Mouse (Mus musculus) T-helper 1 cell (primary cell): ENCODE measurements around the gene Kcnh3.
"Not testable (repeated sequence)": the region's sequence is repeated elsewhere in the genome, so short reads cannot be mapped to it uniquely, and the experiment has no call there.

Experiments
- in situ Hi-C: fragments of 300-600 bp; cut with MboI, MseI; formaldehyde crosslinking; loops from one replicate; pipeline ENCODE4 v1.15.1; 2025; ENCODE audit warnings: high pct_unique_total_duplicates

Gene Kcnh3

GRCm38 (mm10) chr15:99238006-99238405, 13.3 kb downstream of the Kcnh3 start:
- in situ Hi-C loops = no loop called here

- in situ Hi-C loops = loop anchor here (10.0 kb wide), 1 partner anchor 305 kb away; the partner anchor contains the start of gene Tuba1b
These were observed 15.5 kb downstream of the Kcnh3 start for GRCm38 (mm10) chr15:99240129-99240528.

GRCm38 (mm10) chr15:99241249-99241648, 16.6 kb downstream of the Kcnh3 start:
- in situ Hi-C loops = loop anchor here (10.0 kb wide), 1 partner anchor 306 kb away; the partner anchor contains the start of gene Tuba1b

GRCm38 (mm10) chr15:99242045-99242444, 17.4 kb downstream of the Kcnh3 start:
- in situ Hi-C loops = loop anchor here (10.0 kb wide), 1 partner anchor 307 kb away; the partner anchor contains the start of gene Tuba1b

GRCm38 (mm10) chr15:99246736-99247135, 22.1 kb downstream of the Kcnh3 start:
- in situ Hi-C loops = loop anchor here (10.0 kb wide), 1 partner anchor 312 kb away; the partner anchor contains the start of gene Tuba1b

GRCm38 (mm10) chr15:99248972-99249371, 24.3 kb downstream of the Kcnh3 start:
- in situ Hi-C loops = loop anchor here (10.0 kb wide), 1 partner anchor 314 kb away; the partner anchor contains the start of gene Tuba1b

GRCm38 (mm10) chr15:99249938-99250337, 25.3 kb downstream of the Kcnh3 start:
- in situ Hi-C loops = loop anchor here (10.0 kb wide), 1 partner anchor 315 kb away; the partner anchor contains the start of gene Tuba1b

- in situ Hi-C loops = not testable (repeated sequence)
These were observed 26.4 kb downstream of the Kcnh3 start for GRCm38 (mm10) chr15:99251111-99251510.

GRCm38 (mm10) chr15:99251626-99252380, 27.1 kb downstream of the Kcnh3 start, which contains the start of gene Mcrs1:
Gene Mcrs1, minus strand, starts transcription at chr15:99251961.
- in situ Hi-C loops = no loop called here

GRCm38 (mm10) chr15:99252381-99253174, 27.9 kb downstream of the Kcnh3 start:
- in situ Hi-C loops = no loop called here

GRCm38 (mm10) chr15:99253175-99253479, 28.5 kb downstream of the Kcnh3 start:
- in situ Hi-C loops = not testable (repeated sequence)

- in situ Hi-C loops = no loop called here
These were observed 29.1 kb downstream of the Kcnh3 start for GRCm38 (mm10) chr15:99253772-99254171.

GRCm38 (mm10) chr15:99254477-99255005, 29.9 kb downstream of the Kcnh3 start:
- in situ Hi-C loops = no loop called here

GRCm38 (mm10) chr15:99255241-99255749, 30.6 kb downstream of the Kcnh3 start:
- in situ Hi-C loops = no loop called here

- in situ Hi-C loops = no loop called here
These were observed 34.6 kb downstream of the Kcnh3 start for GRCm38 (mm10) chr15:99259167-99259729.

- in situ Hi-C loops = no loop called here
These were observed 35.1 kb downstream of the Kcnh3 start for GRCm38 (mm10) chr15:99259730-99260252.

GRCm38 (mm10) chr15:99262702-99263101, 38.0 kb downstream of the Kcnh3 start:
- in situ Hi-C loops = no loop called here

- in situ Hi-C loops = no loop called here
These were observed 39.7 kb downstream of the Kcnh3 start for GRCm38 (mm10) chr15:99264363-99264762.

- in situ Hi-C loops = no loop called here
These were observed 41.0 kb downstream of the Kcnh3 start for GRCm38 (mm10) chr15:99265679-99266078.

- in situ Hi-C loops = no loop called here
These were observed 51.4 kb downstream of the Kcnh3 start for GRCm38 (mm10) chr15:99276095-99276494.

- in situ Hi-C loops = no loop called here
These were observed 53.6 kb downstream of the Kcnh3 start for GRCm38 (mm10) chr15:99278271-99278670.
